Mouse (Mus musculus): Measurements from ENCODE around the gene Gm20390. TPM values are rescaled to one million over a fixed set of nuclear protein-coding genes. Genes with fewer than 3 reads are reported as not detected.

Gene Gm20390
- total RNA-seq, 1 experiment from 2014 or later: 1.9 TPM

DNA sequence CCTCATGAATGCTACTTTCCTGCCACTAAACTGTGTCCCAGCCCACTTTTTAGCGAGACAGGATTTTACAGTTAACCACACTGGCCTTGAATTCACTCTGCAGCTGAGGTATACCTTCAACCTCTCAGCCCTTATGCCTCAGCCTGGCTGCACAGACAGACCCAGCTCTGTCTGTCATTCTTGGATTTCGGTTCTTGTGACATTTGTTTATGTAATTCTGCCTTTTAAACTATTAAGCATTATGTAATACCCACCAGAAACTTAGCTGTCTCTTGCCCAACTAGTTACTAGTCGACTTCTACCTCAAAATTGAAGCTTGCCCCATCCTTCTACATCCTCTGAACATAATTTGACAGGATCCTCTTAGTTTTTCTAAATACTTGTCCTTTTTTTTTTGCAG, 60.3 kb downstream of the Gm20390 start:
- ATAC-seq (replicated peaks; ENCODE audit: insufficient number of reproducible peaks, low FRiP score, low TSS enrichment, poor library complexity, severe bottlenecking): no peak

- ATAC-seq (replicated peaks; ENCODE audit: insufficient number of reproducible peaks, low FRiP score, low TSS enrichment, poor library complexity, severe bottlenecking): no peak
Measured at GRCm38 (mm10) chr11:93906834-93907233, 61.3 kb downstream of the Gm20390 start.

Other genes with a start within 250 kb of the Gm20390 start
- gene Utp18, start 82.5 kb downstream of the Gm20390 start, total RNA-seq (2017): 30.5 to 33.4 TPM (median 31.9 TPM) in 3 replicates
- 44.9 to 55.3 TPM (median 51.9 TPM) in 3 replicates for gene Mbtd1, start 82.4 kb downstream of the Gm20390 start, total RNA-seq (2017)
- 112 to 158 TPM (median 145 TPM) in 3 replicates for gene Nme2, start 12.0 kb downstream of the Gm20390 start, total RNA-seq (2017)
- 13.8 to 34.0 TPM (median 18.0 TPM) in 3 replicates for gene Nme1, start 228 bp upstream of the Gm20390 start, total RNA-seq (2017)
- gene Spag9, start 27.8 kb upstream of the Gm20390 start, total RNA-seq (2017): 140 to 171 TPM (median 156 TPM) in 3 replicates
- 13.1 to 21.2 TPM (median 16.5 TPM) in 3 replicates for gene Tob1, start 243.2 kb upstream of the Gm20390 start, total RNA-seq (2017)